Mouse (Mus musculus): Measurements from ENCODE around the gene Cpox.

The Cpox gene

DNA sequence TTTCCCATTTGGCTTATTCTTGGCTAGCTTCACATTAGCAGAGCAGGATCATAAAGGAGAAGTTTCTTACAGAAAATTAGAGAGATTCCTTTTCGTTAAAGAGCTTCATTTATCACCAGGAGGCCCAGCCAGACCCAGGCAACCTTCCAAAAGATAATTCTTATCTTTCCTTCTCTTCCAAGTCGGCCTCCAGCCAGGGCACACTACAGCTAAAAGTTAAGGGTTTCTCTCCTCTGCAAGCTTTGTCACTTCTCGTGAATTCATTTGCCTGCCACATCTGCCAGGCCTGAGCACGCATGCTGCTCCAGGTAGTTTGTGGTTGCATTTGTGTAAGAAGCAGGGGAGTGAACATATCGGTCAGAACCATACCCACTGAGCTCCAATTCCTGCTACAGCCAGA is 828 bp upstream of the Cpox start:
- DNase-seq (ENCODE audit: low read depth in 1 of 2, low spot score in 2 of 2) = no peak

DNA sequence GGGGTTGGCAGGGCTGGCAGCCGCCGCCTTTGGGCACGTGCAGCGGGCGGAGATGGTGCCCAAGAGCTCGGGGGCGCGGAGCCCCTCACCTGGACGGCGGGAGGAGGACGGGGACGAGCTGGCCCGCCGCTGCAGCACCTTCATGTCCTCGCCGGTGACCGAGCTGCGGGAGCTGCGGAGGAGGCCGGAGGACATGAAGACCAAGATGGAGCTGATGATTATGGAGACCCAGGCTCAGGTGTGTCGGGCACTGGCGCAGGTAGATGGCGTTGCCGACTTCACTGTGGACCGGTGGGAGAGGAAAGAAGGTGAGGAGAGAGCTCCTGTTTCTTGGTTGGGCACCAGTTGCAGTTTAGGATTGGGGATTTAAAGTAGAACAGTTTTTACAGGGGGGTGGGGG is 551 bp downstream of the Cpox start:
- no peak for DNase-seq (ENCODE audit: low read depth in 1 of 2, low spot score in 2 of 2)

- DNase-seq (ENCODE audit: low read depth in 1 of 2, low spot score in 2 of 2) = no peak
Measured at GRCm38 (mm10) chr16:58671212-58671985, 1.3 kb downstream of the Cpox start.

DNA sequence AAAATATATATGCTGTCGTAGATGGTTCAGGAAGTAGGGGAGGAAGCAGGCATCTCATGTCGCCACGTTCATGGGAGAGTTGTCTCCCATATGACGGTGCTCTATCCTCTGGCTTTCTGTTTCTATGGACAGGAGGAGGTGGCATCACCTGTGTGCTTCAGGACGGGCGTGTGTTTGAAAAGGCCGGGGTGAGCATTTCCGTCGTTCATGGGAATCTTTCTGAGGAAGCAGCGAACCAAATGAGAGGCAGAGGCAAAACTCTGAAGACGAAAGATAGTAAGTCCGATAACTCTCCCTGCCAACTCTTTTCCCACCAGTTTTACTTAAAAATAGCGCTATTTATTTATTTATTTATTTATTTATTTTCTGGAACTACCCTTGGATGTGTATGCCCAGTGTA is 2.3 kb downstream of the Cpox start:
- DNase-seq (ENCODE audit: low read depth in 1 of 2, low spot score in 2 of 2) = no peak

DNA sequence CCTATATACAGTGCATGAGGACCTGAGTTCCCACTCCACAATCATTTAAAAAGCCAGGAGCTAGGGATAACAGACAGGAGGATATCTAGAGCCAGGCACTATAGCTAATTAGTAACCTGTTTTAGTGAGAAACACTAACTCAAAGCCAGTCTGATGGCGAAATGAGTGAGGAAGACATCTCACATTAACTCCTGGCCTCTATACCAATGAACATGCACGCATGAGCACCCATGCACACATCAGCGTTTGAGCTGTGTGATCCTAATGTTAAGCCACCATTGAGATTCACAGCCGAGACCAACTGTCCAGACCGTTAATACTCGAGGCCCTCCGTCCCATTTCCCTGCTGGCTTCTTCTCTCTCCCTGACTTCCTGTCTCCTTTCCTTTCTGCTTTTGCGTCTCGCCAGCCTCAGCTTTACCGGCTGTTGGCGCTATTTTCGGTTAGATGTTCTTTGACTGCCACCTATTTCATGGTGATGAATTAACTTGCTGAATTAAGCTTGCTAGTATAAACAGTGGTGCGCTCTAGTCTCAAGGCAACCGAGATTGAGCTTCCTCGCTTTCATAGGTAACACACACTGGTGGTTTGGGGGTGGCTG is 3.8 kb downstream of the Cpox start:
- DNase-seq (ENCODE audit: low read depth in 1 of 2, low spot score in 2 of 2) = no peak

DNA sequence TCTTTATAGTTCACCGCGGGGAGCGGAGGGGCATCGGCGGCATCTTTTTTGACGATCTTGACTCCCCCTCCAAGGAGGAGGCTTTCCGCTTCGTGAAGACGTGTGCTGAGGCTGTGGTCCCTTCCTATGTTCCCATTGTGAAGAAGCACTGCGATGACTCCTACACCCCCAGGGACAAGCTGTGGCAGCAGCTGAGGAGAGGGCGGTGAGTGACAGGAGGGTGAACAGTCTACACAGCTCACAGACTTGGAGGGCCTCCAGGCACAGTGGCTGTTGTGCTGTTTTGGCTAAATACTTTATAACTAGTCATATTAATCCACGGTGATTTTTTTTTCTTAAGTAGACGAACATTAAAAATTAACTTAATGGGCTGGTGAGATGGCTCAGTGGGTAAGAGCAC is 5.2 kb downstream of the Cpox start:
- no peak for DNase-seq (ENCODE audit: low read depth in 1 of 2, low spot score in 2 of 2)

DNA sequence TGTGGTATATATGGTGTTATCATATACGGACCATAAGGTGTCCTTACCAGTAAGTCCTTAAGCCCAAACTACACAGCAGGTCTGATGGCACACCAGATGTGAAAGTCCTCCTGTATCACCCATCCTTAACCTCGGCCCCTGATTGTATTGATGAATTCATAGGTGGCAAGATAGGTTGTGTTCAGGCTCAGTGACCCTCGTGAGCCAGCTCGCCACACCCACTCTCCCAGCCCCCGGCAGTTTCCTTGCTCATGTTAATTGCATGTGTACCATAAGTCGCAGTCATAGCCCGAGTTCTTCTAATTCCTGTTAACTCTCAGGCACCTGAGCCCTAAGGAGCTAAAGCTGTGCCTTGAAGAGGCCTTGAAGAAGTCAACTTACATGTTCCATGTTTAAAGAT is 6.1 kb downstream of the Cpox start:
- no peak for DNase-seq (ENCODE audit: low read depth in 1 of 2, low spot score in 2 of 2)

DNA sequence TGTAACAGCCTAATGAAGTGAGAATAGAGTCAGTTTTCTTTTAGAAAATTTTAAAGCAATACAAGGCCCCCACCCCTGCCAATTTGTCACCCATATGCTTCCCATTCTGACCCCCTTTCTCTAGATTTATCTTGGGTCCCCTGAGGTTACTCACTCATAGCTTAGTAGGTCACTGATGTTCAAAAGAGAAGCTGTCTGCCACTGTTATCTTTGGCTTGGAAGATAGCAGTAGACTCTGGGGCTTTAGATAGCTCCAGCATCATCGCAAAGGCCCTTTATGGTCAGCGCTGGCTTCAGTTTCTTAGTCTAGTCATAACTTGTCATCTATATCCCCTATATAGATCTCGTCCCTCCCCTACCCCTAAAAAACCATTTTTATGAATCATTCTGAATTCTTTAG is 6.5 kb downstream of the Cpox start:
- DNase-seq (ENCODE audit: low read depth in 1 of 2, low spot score in 2 of 2) = no peak

DNA sequence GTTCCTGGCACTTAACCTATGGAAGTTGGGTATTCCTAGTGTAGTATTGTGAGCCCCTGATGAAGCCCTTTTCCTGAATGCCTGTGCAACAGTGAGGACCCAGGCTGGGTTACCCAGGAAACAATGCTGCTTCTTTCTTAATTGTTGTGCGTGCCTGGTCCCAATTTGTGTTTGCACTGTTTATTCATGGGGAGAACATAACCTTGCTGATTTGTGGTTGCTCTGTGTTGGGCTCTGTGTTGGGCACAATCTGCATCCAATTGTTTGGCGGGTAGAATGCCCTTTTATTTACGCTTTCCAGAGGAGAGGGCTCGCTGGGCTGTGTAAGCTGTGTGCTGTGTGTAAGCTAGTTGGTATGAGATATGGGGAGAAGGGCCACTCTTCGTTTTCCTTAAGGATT is 7.4 kb downstream of the Cpox start:
- no peak for DNase-seq (ENCODE audit: low read depth in 1 of 2, low spot score in 2 of 2)

DNA sequence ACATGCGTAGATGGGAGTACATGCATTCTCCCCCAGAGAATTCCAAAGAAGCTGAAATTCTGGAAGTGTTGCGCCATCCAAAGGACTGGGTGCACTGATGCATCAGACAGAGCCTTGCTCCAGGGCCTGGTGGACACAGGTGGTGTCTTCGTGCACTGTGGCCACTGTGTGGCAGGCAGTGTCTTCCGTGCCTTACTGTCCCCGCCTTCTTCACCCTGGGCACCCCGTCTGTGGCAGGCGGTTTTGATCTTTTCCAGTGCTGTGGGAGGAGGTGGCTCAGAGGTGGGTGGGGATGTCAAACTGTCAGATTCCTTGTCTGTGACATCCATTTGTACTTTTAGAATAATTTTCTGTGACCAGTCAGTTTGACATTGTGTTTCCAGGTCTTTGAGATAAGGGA is 8.6 kb downstream of the Cpox start:
- no peak for DNase-seq (ENCODE audit: low read depth in 1 of 2, low spot score in 2 of 2)

DNA sequence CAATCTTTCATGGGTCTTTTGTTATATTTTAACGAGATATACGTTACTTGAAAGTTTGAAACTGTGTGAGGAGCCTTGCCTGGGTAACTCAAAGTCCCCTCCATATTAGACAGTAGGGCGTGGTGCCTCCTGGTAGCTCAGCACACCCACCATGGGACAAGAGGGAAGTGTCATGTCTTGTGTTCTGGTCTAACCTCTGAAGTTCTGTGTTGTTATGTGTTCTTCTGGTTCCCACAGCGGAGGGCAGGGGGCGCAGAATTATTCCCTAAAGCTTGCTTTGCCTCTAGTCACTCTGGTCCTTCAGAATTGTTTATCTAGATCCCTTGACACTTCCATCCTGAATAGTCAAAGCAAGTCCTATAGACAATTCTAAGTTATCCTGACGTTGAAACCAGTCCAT is 12.0 kb downstream of the Cpox start:
- DNase-seq (ENCODE audit: low read depth in 1 of 2, low spot score in 2 of 2) = no peak

DNA sequence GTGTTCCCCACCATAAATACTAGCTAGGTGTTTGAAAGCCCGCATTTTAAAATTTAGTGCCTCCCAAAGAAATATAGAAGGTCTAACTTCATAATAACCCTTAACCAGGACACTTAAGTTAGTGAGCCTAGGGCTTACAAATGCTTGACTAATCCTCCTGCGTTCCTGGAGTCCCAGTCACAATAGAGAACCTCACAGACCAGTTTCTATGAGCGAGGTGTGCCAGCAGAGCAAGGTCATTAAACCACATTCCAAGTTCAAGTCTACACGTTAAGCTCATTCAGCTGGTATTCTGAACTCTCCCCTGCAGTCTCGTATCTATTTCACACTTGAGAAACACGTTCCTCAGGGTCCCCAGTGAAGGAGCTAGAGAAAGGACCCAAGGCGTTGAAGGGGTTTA is 12.8 kb downstream of the Cpox start:
- no peak for DNase-seq (ENCODE audit: low read depth in 1 of 2, low spot score in 2 of 2)

- no peak for DNase-seq (ENCODE audit: low read depth in 1 of 2, low spot score in 2 of 2)
Measured at GRCm38 (mm10) chr16:58683911-58684310, 13.8 kb downstream of the Cpox start.

DNA sequence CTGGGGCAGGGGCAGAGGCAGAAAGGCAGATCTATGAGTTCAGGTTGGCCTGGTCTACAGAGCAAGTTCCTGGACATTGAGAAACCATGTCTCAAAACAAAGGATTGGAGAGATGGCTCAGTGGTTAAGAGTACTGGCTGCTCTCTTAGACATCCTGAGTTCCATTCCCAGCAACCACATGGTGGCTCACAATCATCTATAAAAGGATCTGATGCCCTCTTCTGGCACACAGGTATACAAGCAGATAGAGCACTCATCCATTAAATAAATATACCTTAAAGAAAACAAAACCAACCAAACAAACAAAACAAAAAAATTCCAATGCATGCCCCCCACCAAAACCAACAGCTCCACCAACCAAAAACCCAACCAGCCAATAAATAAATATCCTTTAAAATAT is 14.4 kb downstream of the Cpox start:
- no peak for DNase-seq (ENCODE audit: low read depth in 1 of 2, low spot score in 2 of 2)

DNA sequence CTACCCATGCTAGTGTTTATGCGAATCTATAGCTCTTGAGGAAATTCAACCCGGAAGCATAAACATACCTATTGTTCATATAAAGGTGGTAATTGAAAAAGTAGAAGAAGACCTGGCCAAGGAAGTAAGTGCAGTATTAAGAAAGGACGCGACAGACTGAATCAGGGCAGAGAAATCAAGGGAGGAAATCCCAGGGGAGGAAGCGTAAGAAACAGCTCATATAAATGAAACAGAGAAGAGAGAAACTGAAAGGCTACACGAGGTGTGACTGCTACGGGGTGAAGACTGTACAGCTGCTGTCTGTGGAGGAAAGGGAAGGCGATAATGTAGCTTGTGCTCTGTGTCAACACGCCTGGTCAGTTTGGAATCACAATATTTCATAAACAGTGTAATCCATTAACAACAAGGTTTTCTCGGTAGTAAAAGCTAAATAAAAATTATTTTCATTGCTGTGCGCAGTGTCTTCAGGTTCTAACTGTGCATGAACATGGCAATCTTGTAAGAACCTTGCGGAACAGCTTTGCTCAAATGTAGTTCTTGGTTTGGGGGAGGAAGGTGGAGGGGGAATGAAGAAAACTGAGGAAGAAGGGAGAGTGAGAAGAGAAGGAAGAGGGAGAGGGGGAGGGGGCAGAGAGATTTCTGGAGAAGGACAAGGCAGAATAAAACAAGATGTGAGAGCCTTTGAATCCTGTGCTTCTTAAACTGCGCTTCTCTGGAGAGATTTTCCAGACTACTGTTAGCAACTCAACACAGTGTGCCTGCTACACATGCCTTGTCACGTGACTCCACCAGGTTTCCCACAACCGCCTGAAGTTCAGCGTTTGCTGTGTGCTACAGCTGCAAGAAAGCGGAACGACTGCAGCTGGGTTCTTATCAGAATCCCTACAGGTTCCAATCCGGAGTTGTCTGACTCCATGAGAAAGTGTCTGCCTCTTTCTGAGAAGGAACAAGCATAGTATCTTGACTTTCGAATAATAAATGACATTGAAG is 15.8 kb downstream of the Cpox start:
- no peak for DNase-seq (ENCODE audit: low read depth in 1 of 2, low spot score in 2 of 2)

DNA sequence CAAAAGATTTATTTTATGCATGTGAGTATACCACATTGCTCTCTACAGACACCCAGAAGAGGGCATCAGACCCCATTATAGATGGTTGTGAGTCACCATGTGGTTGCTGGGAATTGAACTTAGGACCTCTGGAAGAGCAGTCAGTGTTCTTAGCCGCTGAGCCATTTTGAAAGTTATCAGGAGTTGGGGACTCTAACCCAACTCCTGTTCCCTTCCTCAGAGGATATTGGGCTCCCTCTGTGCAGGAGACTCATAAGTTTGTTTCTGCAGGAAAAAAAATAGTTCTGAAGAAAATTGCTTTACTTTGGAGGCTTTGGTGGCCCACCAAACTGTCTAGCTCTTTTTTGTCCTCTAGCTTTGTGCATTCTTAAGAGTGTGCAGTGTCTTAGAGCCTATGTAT is 18.4 kb downstream of the Cpox start:
- no peak for DNase-seq (ENCODE audit: low read depth in 1 of 2, low spot score in 2 of 2)

- DNase-seq (ENCODE audit: low read depth in 1 of 2, low spot score in 2 of 2) = no peak
Measured at GRCm38 (mm10) chr16:58689555-58690169, 19.6 kb downstream of the Cpox start.

- peak; percentile 20 to 45 for DNase-seq (ENCODE audit: low read depth in 1 of 2, low spot score in 2 of 2)
Measured at GRCm38 (mm10) chr16:58690322-58690732, 20.2 kb downstream of the Cpox start.

GRCm38 (mm10) chr16:58694091-58694490 is 24.0 kb downstream of the Cpox start:
- DNase-seq (ENCODE audit: low read depth in 1 of 2, low spot score in 2 of 2) = no peak

GRCm38 (mm10) chr16:58696796-58697195 is 26.7 kb downstream of the Cpox start:
- no peak for DNase-seq (ENCODE audit: low read depth in 1 of 2, low spot score in 2 of 2)

DNA sequence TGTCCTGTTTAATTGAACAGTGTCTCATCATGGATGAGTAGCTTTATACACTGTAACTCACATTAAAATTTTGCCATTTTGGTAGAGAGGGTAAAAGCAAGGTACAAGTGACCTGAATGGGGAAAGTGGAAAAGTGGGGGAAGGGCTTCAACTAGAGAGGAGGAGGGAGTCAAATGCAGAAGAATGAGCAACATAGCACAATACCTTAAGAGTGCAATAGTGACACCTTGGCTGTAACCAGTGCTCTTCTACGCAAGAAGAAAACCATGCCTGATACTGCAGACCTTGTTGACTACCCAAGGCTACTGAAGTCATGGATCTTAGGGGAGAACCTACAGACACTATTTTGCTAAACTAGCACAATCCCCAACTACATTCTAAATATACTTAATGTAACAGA is 27.2 kb downstream of the Cpox start:
- DNase-seq (ENCODE audit: low read depth in 1 of 2, low spot score in 2 of 2) = no peak

Data from monocyte, adult 2 months (primary cell).